Mouse (Mus musculus) forebrain, embryonic 14.5 days (tissue): ENCODE measurements around the gene Rars2. TPM values are rescaled to one million over a fixed set of nuclear protein-coding genes. Genes with fewer than 3 reads are reported as not detected.
"Not testable (repeated sequence)": the region's sequence is repeated elsewhere in the genome, so short reads cannot be mapped to it uniquely, and the experiment has no call there.

Experiments
- ATAC-seq: fragments of 200-750 bp; cut with Nextera tagmentation; 2 replicates; pipeline ENCODE4 v1.8.0; 2017; ENCODE audit warnings: mild to moderate bottlenecking, moderate library complexity
- DNase-seq: peaks from one replicate; pipeline ENCODE4 v3.0.0-alpha.2; 2015; ENCODE audit warnings: low spot score
- H3K27ac ChIP-seq: fragments of 300-500 bp; sonication (generic); 2 replicates; pipeline ENCODE4 v1.5.1; 2014; ENCODE audit warnings: low read depth, mild to moderate bottlenecking, control low read depth, low read length, moderate library complexity
- H3K27me3 ChIP-seq: fragments of 300-500 bp; sonication (generic); replicated peaks from 2 replicates; pipeline ENCODE4 v1.6.1; 2014; ENCODE audit warnings: low read length, control low read depth, mixed read lengths; ENCODE audit not compliant: control insufficient read depth, insufficient read depth
- H3K36me3 ChIP-seq: fragments of 300-500 bp; sonication (generic); 2 replicates; pipeline ENCODE4 v1.6.1; 2014; ENCODE audit warnings: low read length, control low read depth; ENCODE audit not compliant: control insufficient read depth, insufficient read depth
- H3K4me1 ChIP-seq: fragments of 300-500 bp; sonication (generic); 2 replicates; pipeline ENCODE4 v1.6.1; 2014; ENCODE audit warnings: antibody characterized with exemption, low read length, control low read depth; ENCODE audit not compliant: control insufficient read depth, insufficient read depth
- H3K4me2 ChIP-seq: fragments of 300-500 bp; sonication (generic); 2 replicates; pipeline ENCODE4 v1.6.1; 2014; ENCODE audit warnings: mild to moderate bottlenecking, control low read depth, low read length
- H3K4me3 ChIP-seq: fragments of 300-500 bp; sonication (generic); 2 replicates; pipeline ENCODE4 v1.5.1; 2014; ENCODE audit warnings: low read depth, low read length, control low read depth
- H3K9ac ChIP-seq: fragments of 300-500 bp; sonication (generic); 2 replicates; pipeline ENCODE4 v1.6.1; 2014; ENCODE audit warnings: mild to moderate bottlenecking, low read length, control low read depth, moderate library complexity
- H3K9me3 ChIP-seq: fragments of 300-500 bp; sonication (generic); replicated peaks from 2 replicates; pipeline ENCODE4 v1.6.1; 2016; ENCODE audit warnings: low read length, control low read depth, mixed read lengths; ENCODE audit not compliant: control insufficient read depth
- WGBS: fragments of 180-500 bp; shearing (Covaris S2); extraction: QIAGEN DNeasy Blood & Tissue Kit; methylation state at CpG from one replicate; pipeline ENCODE4 v1.1.7; 2014; 5-methylcytosine and 5-hydroxymethylcytosine counted together
- polyA plus RNA-seq: library from polyadenylated mRNA; unstranded; fragments of >200 nt; fragmentation: Nextera tagmentation; extraction: Ambion mirVana; gene quantifications from 2 replicates; pipeline ENCODE4 v1.2.1, GENCODE M21; 2014

The Rars2 gene
- 54.2 and 54.4 TPM in 2 replicates for polyA plus RNA-seq

GRCm38 (mm10) chr4:34614630-34615094 is at the start of gene Rars2, which contains the start of gene Orc3:
TSS of gene Rars2 (plus strand) at chr4:34614957.
TSS of gene Orc3 (minus strand) at chr4:34614944.
- Histone ChIP-seq H3K27me3 (no peaks in the 10 kb centered on the region), H3K27ac (peak within 1 kb of the TSS; percentile 87), H3K9ac (peak within 1 kb of the TSS; percentile 83), H3K36me3 (peaks cover 5% of the 10 kb centered on the region), H3K4me1 (peaks cover 15% of the 10 kb centered on the region), H3K9me3 (no peaks in the 10 kb centered on the region), H3K4me2 (peak within 1 kb of the TSS; percentile 95), H3K4me3 (peak within 1 kb of the TSS; percentile 58)
- under 1% methylated on average over 42 of the region's 42 CpGs for WGBS
- ATAC-seq: peak; percentile 99
- peak; percentile 92 for DNase-seq

GRCm38 (mm10) chr4:34566226-34566625 is 48.5 kb upstream of the Rars2 start:
- no peak overlapping the region for H3K9ac ChIP-seq
- ATAC-seq (no peak), DNase-seq (no peak)
- H3K27me3 ChIP-seq: no peaks in the 10 kb centered on the region
- H3K4me3 ChIP-seq: no peak overlapping the region
- 87% methylated on average over 6 of the region's 6 CpGs for WGBS
- H3K9me3 ChIP-seq: no peaks in the 10 kb centered on the region
- H3K4me2 ChIP-seq: no peak overlapping the region
- H3K27ac ChIP-seq: no peak overlapping the region
- H3K36me3 ChIP-seq: peaks cover 60% of the 10 kb centered on the region
- no peaks in the 10 kb centered on the region for H3K4me1 ChIP-seq

DNA sequence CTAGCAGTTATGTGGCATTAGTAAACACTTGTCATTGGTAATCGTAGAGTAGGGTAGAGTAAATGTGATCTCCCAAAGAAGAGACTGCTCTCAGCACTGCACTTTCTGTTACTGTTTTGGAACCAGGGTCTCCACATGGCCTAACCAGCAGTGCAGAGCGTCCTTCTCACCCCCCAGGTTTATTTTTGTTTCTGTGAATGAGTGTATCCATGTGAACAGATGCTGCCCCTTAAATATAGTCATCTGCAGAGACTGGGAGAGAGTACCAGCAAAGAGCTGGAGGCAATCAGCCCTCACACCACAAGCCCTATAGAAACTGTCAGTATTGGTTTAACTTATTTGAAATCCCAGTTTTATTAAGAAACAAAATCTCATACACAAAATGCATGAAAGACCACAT is 41.9 kb upstream of the Rars2 start:
- ATAC-seq (no peak), DNase-seq (no peak)
- H3K27ac ChIP-seq: no peak overlapping the region
- H3K9ac ChIP-seq: no peak overlapping the region
- no peaks in the 10 kb centered on the region for H3K27me3 ChIP-seq
- no peaks in the 10 kb centered on the region for H3K9me3 ChIP-seq
- WGBS: 93% methylated on average over 2 of the region's 2 CpGs
- H3K4me3 ChIP-seq: no peak overlapping the region
- no peaks in the 10 kb centered on the region for H3K4me1 ChIP-seq
- H3K36me3 ChIP-seq: peaks cover 81% of the 10 kb centered on the region
- no peak overlapping the region for H3K4me2 ChIP-seq

GRCm38 (mm10) chr4:34577028-34577427 is 37.7 kb upstream of the Rars2 start:
- H3K4me2 ChIP-seq: no peak overlapping the region
- no peaks in the 10 kb centered on the region for H3K27me3 ChIP-seq
- no peaks in the 10 kb centered on the region for H3K9me3 ChIP-seq
- no peak overlapping the region for H3K4me3 ChIP-seq
- H3K36me3 ChIP-seq: peaks cover 86% of the 10 kb centered on the region
- ATAC-seq (no peak), DNase-seq (peak; percentile 29)
- H3K27ac ChIP-seq: no peak overlapping the region
- H3K9ac ChIP-seq: no peak overlapping the region
- WGBS: 94% methylated on average over 2 of the region's 2 CpGs
- H3K4me1 ChIP-seq: no peaks in the 10 kb centered on the region

GRCm38 (mm10) chr4:34579215-34579614 is 35.5 kb upstream of the Rars2 start:
- 93% methylated on average over 1 of the region's 1 CpGs for WGBS
- no peak overlapping the region for H3K27ac ChIP-seq
- peaks cover 86% of the 10 kb centered on the region for H3K36me3 ChIP-seq

GRCm38 (mm10) chr4:34581489-34581888 is 33.3 kb upstream of the Rars2 start:
- H3K9me3 ChIP-seq, H3K27ac ChIP-seq, H3K9ac ChIP-seq, ATAC-seq, H3K4me2 ChIP-seq, DNase-seq, H3K4me1 ChIP-seq, H3K4me3 ChIP-seq, H3K27me3 ChIP-seq: not testable (repeated sequence)
- H3K36me3 ChIP-seq: peaks cover 77% of the 10 kb centered on the region
- 85% methylated on average over 1 of the region's 1 CpGs for WGBS

More at GRCm38 (mm10) chr4:34579215-34579614, 35.5 kb upstream of the Rars2 start:
- no peak overlapping the region for H3K4me3 ChIP-seq
- no peak for ATAC-seq
- H3K9ac ChIP-seq: no peak overlapping the region
- H3K9me3 ChIP-seq: no peaks in the 10 kb centered on the region
- H3K4me1 ChIP-seq: no peaks in the 10 kb centered on the region
- H3K27me3 ChIP-seq: no peaks in the 10 kb centered on the region
- DNase-seq: no peak
- H3K4me2 ChIP-seq: no peak overlapping the region

GRCm38 (mm10) chr4:34581990-34582389 is 32.8 kb upstream of the Rars2 start:
- no peaks in the 10 kb centered on the region for H3K9me3 ChIP-seq
- H3K4me2 ChIP-seq: no peak overlapping the region
- H3K36me3 ChIP-seq: peaks cover 72% of the 10 kb centered on the region
- H3K27me3 ChIP-seq: no peaks in the 10 kb centered on the region
- no peak overlapping the region for H3K9ac ChIP-seq
- DNase-seq: no peak
- 82% methylated on average over 7 of the region's 7 CpGs for WGBS
- no peak overlapping the region for H3K27ac ChIP-seq
- H3K4me1 ChIP-seq: no peaks in the 10 kb centered on the region
- no peak for ATAC-seq
- no peak overlapping the region for H3K4me3 ChIP-seq

DNA sequence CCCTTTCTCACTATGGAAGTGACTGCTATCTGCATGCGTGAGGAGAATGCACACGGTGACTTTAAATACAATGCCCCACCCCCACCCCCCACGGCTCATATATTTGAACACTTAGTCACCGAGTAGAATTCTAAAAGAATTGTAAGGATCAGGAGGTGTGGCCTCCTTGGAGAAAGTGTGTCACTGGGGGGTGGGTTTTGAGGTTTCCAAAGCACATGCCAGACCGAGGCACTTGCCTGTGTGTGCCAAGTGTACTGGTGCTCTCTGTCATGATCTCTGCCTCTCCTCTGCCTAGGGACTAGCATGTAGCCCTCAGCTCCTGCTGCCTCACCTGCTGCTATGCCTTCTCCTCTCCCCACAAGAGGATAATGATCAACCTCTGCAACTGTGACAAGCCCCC is 32.3 kb upstream of the Rars2 start:
- Histone ChIP-seq H3K4me3 (no peak overlapping the region), H3K9ac (no peak overlapping the region), H3K9me3 (no peaks in the 10 kb centered on the region), H3K27me3 (no peaks in the 10 kb centered on the region), H3K4me2 (no peak overlapping the region), H3K36me3 (peaks cover 71% of the 10 kb centered on the region), H3K27ac (no peak overlapping the region), H3K4me1 (no peaks in the 10 kb centered on the region)
- no peak for DNase-seq
- 58% methylated on average over 5 of the region's 5 CpGs for WGBS
- ATAC-seq: no peak

DNA sequence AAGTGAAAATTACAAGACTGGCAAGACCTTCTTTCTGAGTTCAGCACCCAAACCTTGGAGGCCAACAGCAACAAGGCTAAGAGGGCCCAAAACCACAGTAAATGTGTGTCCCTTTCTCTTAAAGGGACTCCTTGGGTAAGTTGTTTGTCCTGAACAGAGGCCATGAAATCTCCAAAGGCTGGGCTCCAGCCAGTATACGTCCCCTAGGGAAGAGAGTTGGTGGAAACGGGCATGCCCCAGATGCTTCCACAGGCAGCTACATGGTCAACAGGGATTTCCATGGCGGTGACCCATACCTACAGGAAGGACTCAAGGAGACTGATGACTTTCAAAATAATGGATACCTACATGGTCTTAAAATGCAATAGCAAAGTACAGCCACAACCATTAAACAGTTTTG is 31.3 kb upstream of the Rars2 start:
- H3K27me3 ChIP-seq: no peaks in the 10 kb centered on the region
- H3K4me3 ChIP-seq: no peak overlapping the region
- H3K36me3 ChIP-seq: peaks cover 67% of the 10 kb centered on the region
- H3K4me1 ChIP-seq: no peaks in the 10 kb centered on the region
- no peak for DNase-seq
- H3K4me2 ChIP-seq: no peak overlapping the region
- H3K27ac ChIP-seq: no peak overlapping the region
- no peak overlapping the region for H3K9ac ChIP-seq
- WGBS: 90% methylated on average over 3 of the region's 3 CpGs
- no peak for ATAC-seq
- no peaks in the 10 kb centered on the region for H3K9me3 ChIP-seq
